Mouse (Mus musculus): Measurements from ENCODE around the gene Zmiz1. TPM values are rescaled to one million over a fixed set of nuclear protein-coding genes. Genes with fewer than 3 reads are reported as not detected.

Zmiz1 gene
- total RNA-seq, 2 experiments from 2014 or later = 88.1 to 94.5 TPM

DNA sequence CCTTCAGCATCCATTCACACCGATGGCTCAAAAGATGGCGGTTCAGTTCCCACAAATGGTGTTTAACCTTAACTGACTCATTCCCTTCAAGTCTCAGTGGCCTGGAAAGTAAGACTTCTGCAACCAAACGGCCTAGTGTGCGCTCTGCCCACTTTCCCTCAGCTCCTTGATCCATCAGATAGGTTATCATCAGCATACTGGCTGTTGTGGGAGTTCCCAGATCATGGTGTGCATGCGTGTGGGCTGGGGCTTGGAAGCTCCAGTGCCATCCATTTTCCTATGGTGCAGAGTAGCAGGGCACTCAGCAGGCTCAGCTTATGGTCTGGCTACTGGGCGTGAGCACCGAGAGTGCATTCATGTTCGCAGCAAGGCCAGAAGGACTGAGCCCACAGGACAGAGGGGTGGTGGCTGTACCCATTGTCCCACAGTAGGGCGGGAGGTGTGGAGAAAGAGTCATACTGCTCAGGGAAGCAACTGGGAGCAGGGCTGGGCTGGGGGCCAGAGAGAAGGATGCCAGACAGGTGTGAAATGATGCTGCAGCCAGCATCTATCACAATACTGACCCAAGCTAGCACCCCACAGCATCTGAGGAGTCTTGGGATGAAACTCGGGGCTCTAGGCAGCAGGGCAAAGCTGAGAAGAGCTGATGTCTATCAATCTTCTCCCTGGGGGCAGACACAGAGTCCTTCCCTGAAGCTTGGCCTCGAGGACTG, 33.7 kb downstream of the Zmiz1 start:
- no peak for DNase-seq

GRCm38 (mm10) chr14:25493301-25494241, 34.6 kb downstream of the Zmiz1 start:
- DNase-seq = peak; percentile 67 to 77

DNA sequence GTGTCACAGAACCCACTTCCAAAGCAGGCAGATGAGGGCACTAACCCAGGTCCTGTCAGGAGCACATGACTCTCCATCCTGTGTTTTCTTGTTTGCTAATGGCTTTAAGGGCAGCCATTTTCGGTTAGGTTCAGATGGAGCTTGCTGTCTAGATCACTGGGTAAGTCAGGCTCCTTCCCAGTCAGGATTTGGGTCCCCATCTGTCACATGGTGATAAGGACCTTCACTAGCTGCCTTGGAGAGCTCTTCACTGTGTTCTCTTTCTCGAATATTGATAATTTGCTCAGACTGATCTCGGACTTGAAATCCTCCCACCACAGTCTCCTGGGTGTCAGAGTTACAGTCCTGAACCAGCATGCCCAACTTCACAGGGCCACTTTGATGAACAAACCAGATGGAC, 35.8 kb downstream of the Zmiz1 start:
- DNase-seq = no peak

GRCm38 (mm10) chr14:25496116-25496515, 37.1 kb downstream of the Zmiz1 start:
- DNase-seq = peak; percentile 57 to 64

- no peak for DNase-seq
These were observed 38.0 kb downstream of the Zmiz1 start for GRCm38 (mm10) chr14:25496989-25497388.

DNA sequence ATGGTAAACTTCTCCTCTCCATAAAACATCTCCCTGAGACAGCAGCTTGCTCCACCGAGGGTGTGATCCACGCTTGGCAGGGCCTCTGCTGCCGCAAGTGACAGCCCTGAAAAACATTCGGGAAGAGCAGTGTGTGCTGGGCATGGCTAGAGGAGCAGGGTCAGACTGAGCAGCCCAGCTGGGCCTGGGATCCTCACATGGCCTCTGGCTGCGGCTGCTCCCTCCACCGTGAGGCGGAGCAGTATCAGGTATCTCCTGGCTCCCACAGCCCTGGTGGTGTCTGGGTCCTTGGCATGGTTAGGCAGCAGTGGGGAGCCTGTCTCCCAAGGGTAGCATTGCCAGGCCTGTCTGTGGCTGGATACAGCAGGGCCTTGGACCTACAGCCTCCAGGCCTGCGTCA, 38.6 kb downstream of the Zmiz1 start:
- DNase-seq = no peak

- DNase-seq = no peak
These were observed 39.4 kb downstream of the Zmiz1 start for GRCm38 (mm10) chr14:25498367-25498766.

DNA sequence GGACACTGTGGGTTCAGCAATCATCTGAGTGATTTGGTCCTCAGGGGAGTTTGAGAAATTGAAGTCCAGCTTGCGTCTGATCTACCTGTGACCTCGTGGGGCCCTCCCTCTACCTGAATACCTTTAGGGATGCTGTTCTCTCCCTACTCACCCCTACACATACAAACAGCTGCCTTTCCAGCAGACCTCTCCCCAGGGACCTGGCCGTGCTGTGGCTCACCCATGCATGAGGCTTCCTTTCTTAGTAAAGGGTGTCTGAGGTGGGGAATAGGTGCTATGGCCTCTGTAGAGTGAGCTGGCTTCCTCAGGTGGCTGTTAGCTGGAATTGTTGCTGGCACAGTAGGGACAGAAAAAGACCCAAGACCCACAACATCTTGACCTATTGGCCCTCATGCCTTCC, 40.5 kb downstream of the Zmiz1 start:
- no peak for DNase-seq

DNA sequence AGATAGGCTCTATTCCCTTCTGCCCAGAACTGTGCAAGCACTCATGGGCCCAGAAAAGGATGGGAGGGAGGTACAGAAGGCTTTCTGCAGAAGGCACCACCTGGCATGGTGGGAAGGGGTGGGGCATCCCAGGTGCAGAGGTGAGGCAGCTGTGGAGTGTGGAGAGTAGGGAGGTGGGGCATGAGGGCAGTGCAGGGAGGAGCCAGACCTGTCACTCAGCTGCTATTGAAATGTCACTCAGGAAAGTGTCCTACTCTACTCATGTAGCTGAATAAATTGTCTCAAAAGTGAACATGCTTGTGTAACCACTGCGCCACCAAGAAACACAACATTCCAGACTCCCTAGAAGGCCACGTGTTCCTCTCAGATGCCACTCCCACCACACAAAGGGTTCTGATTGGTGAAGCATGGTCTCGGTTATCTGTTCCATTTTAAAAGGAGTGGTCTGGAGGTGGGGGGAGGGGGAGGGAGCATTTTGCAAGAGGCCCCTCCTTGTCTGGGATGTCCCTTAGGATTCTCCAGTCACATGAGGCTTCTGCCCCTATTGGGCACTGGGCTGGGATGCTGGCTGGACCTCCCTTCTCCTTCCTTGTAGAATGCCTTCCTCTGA, 41.6 kb downstream of the Zmiz1 start:
- DNase-seq = no peak

DNA sequence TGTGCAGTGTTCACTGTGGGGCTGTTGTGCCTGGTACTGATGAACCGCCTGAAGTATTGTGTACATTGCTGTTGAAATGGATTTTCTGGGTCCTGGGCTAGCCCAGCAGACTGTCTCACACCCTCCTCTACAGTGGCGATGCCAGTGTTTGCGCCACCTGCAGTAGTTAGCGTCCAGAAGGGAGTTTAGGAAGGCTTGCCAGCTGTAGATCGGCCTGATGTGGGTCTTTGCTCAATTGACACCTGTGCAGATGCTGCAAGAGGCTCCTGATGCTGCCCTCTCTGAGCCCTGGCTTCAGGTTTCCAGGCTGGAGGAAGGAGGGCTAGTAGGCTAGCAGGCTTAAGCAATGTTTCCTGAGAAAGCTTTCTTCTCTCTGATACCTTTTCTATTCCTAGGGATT, 42.5 kb downstream of the Zmiz1 start:
- no peak for DNase-seq

DNA sequence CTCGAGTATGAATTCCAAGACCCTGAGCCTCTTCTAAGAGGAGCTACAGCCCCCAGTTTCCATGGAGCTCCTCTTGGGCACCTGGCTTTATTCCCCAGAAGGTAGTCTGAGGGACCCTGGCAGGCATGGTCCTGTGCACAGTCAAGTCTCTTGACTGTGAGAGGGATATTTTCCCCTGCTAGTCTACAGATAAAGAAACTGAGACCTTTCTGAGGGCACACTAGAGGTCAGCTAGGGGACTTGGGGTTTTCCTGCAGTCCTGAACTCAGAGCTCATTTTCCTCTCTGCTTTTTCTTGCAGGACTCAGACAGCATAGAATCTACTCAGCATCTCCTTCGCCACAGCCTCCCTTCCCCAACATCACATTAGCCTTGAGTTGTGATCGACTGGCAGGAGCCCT, 43.4 kb downstream of the Zmiz1 start:
- DNase-seq = no peak

DNA sequence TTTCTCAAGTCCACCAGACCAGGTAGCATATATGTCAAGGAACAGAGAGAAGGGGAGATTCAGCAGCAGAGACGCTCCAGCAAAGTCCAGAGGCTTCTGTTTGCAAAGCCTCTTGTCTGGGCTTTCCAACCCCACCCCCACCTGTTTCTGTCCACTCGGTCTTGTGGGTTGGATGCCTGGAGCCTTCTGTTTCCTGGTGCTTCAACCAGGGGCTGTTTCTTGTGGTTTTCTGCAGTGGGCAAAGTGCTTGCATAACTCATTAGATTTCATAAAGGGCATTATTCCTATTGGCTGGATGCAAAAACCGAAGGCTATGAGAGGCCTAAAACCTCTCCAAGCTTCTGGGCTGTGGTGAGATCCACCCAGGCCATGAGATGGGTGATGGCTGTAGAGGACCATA, 45.3 kb downstream of the Zmiz1 start:
- DNase-seq = no peak

DNA sequence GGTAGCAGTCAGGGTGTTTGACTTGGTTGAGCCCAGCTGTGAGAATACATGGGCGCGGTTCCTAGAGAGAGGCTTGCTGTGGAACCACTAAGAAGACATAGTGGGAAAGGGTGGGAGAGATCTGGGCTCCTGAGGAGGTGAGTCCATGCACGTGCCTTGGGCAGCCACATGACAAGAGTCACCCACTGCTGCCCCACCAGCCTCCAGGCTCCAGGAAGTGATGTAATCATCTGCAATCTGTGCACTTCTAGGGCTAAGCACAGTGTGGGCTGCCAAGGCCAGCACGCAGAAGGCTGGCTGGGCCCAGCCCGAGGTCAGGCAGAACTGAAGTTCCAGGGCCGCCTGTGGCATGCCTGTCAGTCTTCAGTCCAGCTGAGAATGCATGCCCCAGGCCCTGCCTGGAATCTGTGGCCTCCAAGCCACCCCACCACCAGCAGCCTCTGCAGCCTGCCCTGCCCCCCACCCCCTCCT, 46.3 kb downstream of the Zmiz1 start:
- no peak for DNase-seq

DNA sequence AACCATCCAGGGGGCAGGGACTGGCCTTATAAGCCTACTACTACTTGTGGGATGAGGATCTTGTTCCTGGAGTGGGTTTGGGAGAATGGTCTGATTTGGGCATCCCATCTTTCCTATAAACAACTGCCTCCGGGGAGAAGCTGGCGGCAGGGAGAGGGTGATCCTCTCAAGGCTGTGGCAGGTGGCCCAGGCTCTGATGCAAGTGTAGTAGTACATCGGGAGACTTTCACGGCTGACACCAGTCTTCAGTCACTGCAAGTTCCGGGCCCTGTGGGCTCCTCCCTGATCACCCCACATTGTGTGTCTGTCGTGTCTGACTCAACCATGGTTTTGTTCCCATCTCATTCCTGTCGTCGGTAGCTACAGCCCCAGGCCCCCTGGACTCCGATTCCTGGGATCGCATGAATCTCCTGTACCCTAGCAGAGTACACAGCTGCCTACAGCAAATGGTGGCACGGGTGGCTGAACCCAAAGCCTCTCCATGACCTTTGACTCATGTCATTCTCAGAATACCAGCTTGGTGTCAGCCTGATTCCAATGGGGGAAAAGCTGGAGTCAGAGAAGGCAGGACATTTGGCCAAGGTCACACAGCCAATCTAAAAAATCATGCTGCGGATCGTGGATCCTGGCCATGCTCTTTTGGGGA, 49.2 kb downstream of the Zmiz1 start:
- no peak for DNase-seq

- DNase-seq = no peak
These were observed 49.8 kb downstream of the Zmiz1 start for GRCm38 (mm10) chr14:25508757-25509139.

DNA sequence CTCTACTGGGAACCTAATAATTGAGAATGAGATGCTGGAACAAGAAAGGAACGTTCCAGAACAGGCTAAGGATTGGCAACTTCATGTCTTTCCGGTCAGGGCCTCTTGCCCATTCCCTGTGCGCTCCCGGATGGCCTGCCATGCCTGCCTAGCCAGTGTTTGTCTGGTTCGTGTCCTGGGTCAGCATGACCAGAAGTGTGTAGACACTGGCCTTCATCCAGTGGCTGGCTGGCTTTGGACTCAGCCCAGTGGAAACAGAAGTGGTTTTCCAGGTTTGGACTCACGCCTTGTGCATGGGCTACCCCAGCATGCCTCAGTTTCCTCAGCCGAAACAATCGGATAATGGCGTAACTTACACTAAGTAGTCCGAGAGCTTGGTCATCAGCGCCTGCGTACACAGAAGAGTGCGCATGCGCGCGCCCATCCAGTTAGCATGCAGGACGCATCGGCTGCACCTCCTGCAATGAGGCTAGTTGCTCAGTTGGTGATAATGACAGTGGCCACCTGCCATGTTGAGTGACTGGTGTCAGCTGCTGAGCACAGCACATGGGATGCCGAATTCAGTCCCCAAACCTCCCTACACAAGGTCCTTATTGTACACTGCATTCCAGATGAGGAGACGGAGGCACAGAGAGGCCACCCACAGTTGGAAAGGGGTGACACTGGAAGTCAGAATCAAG, 50.6 kb downstream of the Zmiz1 start:
- no peak for DNase-seq

DNA sequence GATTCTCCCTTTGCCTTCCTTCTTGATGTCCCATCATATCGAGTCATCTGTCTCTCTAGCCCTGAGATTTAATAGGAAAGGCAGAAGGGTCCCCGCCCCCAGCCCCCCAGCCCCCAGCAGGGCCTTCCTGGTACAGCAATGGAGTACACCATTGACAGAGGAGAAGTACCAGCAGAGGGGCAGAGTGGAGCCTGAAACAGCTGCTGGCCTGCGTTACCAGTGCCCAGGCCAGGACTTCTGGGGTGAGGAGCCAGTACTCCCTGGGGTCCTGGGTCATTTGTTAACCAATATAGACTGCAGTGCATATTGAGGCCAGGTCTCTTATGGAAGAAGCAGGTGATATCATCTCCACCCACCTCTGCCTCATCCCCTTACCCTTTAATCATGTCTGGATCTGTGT, 51.4 kb downstream of the Zmiz1 start:
- DNase-seq = no peak

- no peak for DNase-seq
These were observed 52.0 kb downstream of the Zmiz1 start for GRCm38 (mm10) chr14:25510987-25511386.

DNA sequence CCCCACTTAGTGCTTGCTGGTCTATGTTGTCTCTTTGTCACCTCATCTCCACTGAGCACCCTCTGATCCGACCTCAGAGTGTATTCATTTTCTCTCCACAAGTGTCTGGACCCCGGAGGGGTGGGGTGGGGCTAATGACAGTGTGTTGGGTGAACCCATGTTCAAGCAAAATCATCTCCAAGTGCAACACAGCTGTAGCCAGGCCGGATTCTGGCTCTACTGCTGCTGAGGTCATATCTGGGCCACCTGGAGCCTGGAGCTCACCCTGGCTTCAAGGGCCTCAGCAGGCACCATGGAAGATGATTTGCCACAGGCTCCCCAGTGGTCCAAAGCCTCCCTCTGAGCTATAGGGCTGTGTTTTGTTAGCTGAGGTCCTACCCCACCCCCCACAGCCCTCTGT, 52.6 kb downstream of the Zmiz1 start:
- DNase-seq = no peak

DNA sequence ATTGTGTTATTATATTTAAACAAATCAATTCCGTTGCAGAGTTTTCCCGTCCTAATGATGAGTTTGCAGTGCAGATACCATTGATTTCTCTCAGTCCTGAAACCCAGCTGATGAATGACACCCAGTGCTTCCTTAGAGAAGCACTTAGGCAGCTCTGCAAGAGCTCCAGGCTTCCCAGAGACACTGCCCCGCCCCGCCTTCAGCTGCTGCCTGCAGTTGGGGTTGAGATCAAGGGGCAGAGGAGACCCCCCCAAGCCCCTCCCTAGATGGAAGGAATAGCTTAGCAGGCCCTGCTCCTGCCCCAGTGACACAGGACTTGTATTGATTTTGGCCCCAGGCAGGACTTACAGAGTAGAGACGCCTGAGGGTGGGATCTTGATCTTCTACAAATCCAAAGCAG, 53.0 kb downstream of the Zmiz1 start:
- DNase-seq = no peak

DNA sequence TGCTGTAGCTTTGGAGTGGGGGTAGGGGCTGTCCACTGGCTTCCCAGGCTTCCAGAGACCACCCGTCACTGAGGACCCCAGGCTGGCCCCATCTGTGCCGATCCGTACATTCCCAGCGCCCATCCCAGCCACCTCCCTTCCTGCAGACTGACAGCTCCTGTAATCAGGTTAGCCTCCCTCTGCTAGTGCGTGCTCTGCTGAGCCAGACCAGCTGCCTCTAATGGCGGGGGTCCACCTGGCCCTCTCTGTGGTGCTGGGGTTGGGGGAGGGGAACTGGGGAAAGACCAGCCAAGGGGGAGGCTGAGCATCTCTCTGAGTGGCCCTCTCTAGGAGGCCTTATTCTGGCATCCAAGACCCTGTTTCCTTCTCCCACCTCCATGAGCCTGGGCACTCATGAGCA, 53.8 kb downstream of the Zmiz1 start:
- no peak for DNase-seq

GRCm38 (mm10) chr14:25513496-25513895, 54.5 kb downstream of the Zmiz1 start:
- no peak for DNase-seq
